Comparison of ENCODE assay signal across 8 mouse cellular contexts in genomic region chr2:32874951-32875674, GRCm38 (mm10). TPM values are rescaled to one million over a fixed set of nuclear protein-coding genes. Genes with fewer than 3 reads are reported as not detected.
DNase-seq lines count a peak whose midpoint lies in the region; ATAC-seq lines count a peak whose summit lies in the region.

No protein-coding gene starts in this region.

- H3K9ac ChIP-seq in kidney, embryonic 16.5 days (replicated peaks; ENCODE audit: low read length) = peak overlapping the region; percentile 92
- H3K9ac ChIP-seq in embryonic facial prominence, embryonic 14.5 days (ENCODE audit: low read depth, low read length) = peak overlapping the region; percentile 92

- peak overlapping the region; percentile 87 for H3K4me3 ChIP-seq in kidney, embryonic 16.5 days (ENCODE audit: low read length)
- peak overlapping the region; percentile 88 for H3K4me3 ChIP-seq in embryonic facial prominence, embryonic 14.5 days (ENCODE audit: low read depth, low read length)

- ATAC-seq in kidney, embryonic 16.5 days (ENCODE audit: low FRiP score, low TSS enrichment) = peak; percentile 10
- ATAC-seq in embryonic facial prominence, embryonic 14.5 days (ENCODE audit: low read depth) = peak; percentile 17

- peak overlapping the region; percentile 98 for H3K4me2 ChIP-seq in kidney, embryonic 16.5 days (replicated peaks; ENCODE audit: low read depth, low read length)
- H3K4me2 ChIP-seq in embryonic facial prominence, embryonic 14.5 days (ENCODE audit: low read depth, low read length) = peak overlapping the region; percentile 91

- no peaks in the 10 kb centered on the region for H3K27me3 ChIP-seq in kidney, embryonic 16.5 days (ENCODE audit: insufficient read depth, low read length)
- H3K27me3 ChIP-seq in embryonic facial prominence, embryonic 14.5 days (replicated peaks; ENCODE audit: control insufficient read depth, insufficient read depth, low read length) = no peaks in the 10 kb centered on the region

- no peaks in the 10 kb centered on the region for H3K36me3 ChIP-seq in kidney, embryonic 16.5 days (ENCODE audit: insufficient read depth, low read length)
- H3K36me3 ChIP-seq in embryonic facial prominence, embryonic 14.5 days (ENCODE audit: control insufficient read depth, insufficient read depth, low read length) = no peaks in the 10 kb centered on the region

- H3K27ac ChIP-seq in kidney, embryonic 16.5 days (ENCODE audit: low read length) = peak overlapping the region; percentile 95
- H3K27ac ChIP-seq in embryonic facial prominence, embryonic 14.5 days (replicated peaks; ENCODE audit: low read depth, low read length) = peak overlapping the region; percentile 91

- no peaks in the 10 kb centered on the region for H3K9me3 ChIP-seq in kidney, embryonic 16.5 days (ENCODE audit: low read length)
- no peaks in the 10 kb centered on the region for H3K9me3 ChIP-seq in embryonic facial prominence, embryonic 14.5 days (ENCODE audit: control insufficient read depth, low read length)

- peaks cover 59% of the 10 kb centered on the region for H3K4me1 ChIP-seq in kidney, embryonic 16.5 days (ENCODE audit: insufficient read depth, low read length)
- peaks cover 44% of the 10 kb centered on the region for H3K4me1 ChIP-seq in embryonic facial prominence, embryonic 14.5 days (ENCODE audit: control insufficient read depth, insufficient read depth, low read length)

- WGBS in kidney, embryonic 16.5 days = 9% methylated on average over 15 of the region's 15 CpGs
- 9% methylated on average over 15 of the region's 15 CpGs for WGBS in embryonic facial prominence, embryonic 14.5 days

- no peak for DNase-seq in kidney, adult 9 months
- peak; percentile 58 for DNase-seq in embryonic facial prominence, embryonic 14.5 days (ENCODE audit: low spot score)
- peak; percentile 47 to 62 for DNase-seq in kidney, postnatal 4 days
- peak; percentile 16 to 25 for DNase-seq in natural killer cell, adult 2 months (ENCODE audit: low spot score in 2 of 2)
- no peak for DNase-seq in layer of hippocampus, postnatal 25 days (ENCODE audit: extremely low spot score in 1 of 2, low spot score in 1 of 2)
- no peak for DNase-seq in cerebellum, postnatal 4 days (ENCODE audit: low spot score in 2 of 2)
- DNase-seq in yolk sac, embryonic 10.5 days (ENCODE audit: low spot score) = no peak

RNA-seq across cellular contexts. Expression of gene Fam129b, which starts 0.8 kb away (rescaled TPM):
- polyA plus RNA-seq in kidney, embryonic 16.5 days (2015; fragmentation: Nextera tagmentation; extraction: Ambion mirVana) = 54.4 and 56.2 TPM in 2 replicates
- 38.4 and 39.0 TPM in 2 replicates for polyA plus RNA-seq in embryonic facial prominence, embryonic 14.5 days (2014; fragmentation: Nextera tagmentation; extraction: Ambion mirVana)
- total RNA-seq in layer of hippocampus, postnatal 25 days (2021) = 10 to 100 TPM; 15.1 to 15.7 TPM

RNA-seq across cellular contexts. Expression of gene Stxbp1, which starts 28.1 kb away (rescaled TPM):
- 19.6 and 22.3 TPM in 2 replicates for polyA plus RNA-seq in kidney, embryonic 16.5 days (2015; fragmentation: Nextera tagmentation; extraction: Ambion mirVana)
- polyA plus RNA-seq in embryonic facial prominence, embryonic 14.5 days (2014; fragmentation: Nextera tagmentation; extraction: Ambion mirVana) = 26.8 and 29.7 TPM in 2 replicates
- total RNA-seq in layer of hippocampus, postnatal 25 days (2021) = 100 to 1,000 TPM; 596 to 606 TPM

Comparison
In these comparisons a context has a peak if more than half of its experiments do, and no peak if none do; other contexts are left out.
1. DNase-seq: peak in embryonic facial prominence, embryonic 14.5 days (single experiment), kidney, postnatal 4 days (2 of 2) and natural killer cell, adult 2 months (2 of 2); none in kidney, adult 9 months (single experiment), layer of hippocampus, postnatal 25 days (0 of 2), cerebellum, postnatal 4 days (0 of 2) and yolk sac, embryonic 10.5 days (single experiment).